Mouse (Mus musculus) kidney, embryonic 14.5 days (tissue): ENCODE results near the gene Prmt3. TPM values are rescaled to one million over a fixed set of nuclear protein-coding genes. Genes with fewer than 3 reads are reported as not detected.

Source experiments
- ATAC-seq: fragments of 200-750 bp; cut with Nextera tagmentation; 2 replicates; pipeline ENCODE4 v1.8.0; 2017; ENCODE audit warnings: moderate number of reproducible peaks, mild to moderate bottlenecking, moderate TSS enrichment, moderate library complexity; ENCODE audit not compliant: low FRiP score, low TSS enrichment
- H3K27ac ChIP-seq: fragments of 300-500 bp; sonication (generic); 2 replicates; pipeline ENCODE4 v1.5.1; 2014; ENCODE audit warnings: low read depth, mild to moderate bottlenecking, low read length, moderate library complexity, mixed read lengths
- H3K27me3 ChIP-seq: fragments of 300-500 bp; sonication (generic); 2 replicates; pipeline ENCODE4 v1.6.1; 2014; ENCODE audit warnings: mild to moderate bottlenecking, low read length; ENCODE audit not compliant: control insufficient read depth, insufficient read depth
- H3K36me3 ChIP-seq: fragments of 300-500 bp; sonication (generic); 2 replicates; pipeline ENCODE4 v1.6.1; 2014; ENCODE audit warnings: low read length, mixed read lengths; ENCODE audit not compliant: control insufficient read depth, insufficient read depth
- H3K4me1 ChIP-seq: fragments of 300-500 bp; sonication (generic); 2 replicates; pipeline ENCODE4 v1.6.1; 2014; ENCODE audit warnings: low read length, mixed read lengths; ENCODE audit not compliant: control insufficient read depth, insufficient read depth
- H3K4me2 ChIP-seq: fragments of 300-500 bp; sonication (generic); replicated peaks from 2 replicates; pipeline ENCODE4 v1.6.1; 2014; ENCODE audit warnings: low read depth, mild to moderate bottlenecking, low read length
- H3K4me3 ChIP-seq: fragments of 300-500 bp; sonication (generic); 2 replicates; pipeline ENCODE4 v1.5.1; 2014; ENCODE audit warnings: mild to moderate bottlenecking, low read length
- H3K9ac ChIP-seq: fragments of 300-500 bp; sonication (generic); 2 replicates; pipeline ENCODE4 v1.6.1; 2014; ENCODE audit warnings: low read depth, mild to moderate bottlenecking, low read length, moderate library complexity
- H3K9me3 ChIP-seq: fragments of 300-500 bp; sonication (generic); 2 replicates; pipeline ENCODE4 v1.6.1; 2016; ENCODE audit warnings: low read length; ENCODE audit not compliant: control insufficient read depth
- WGBS: fragments of 180-500 bp; shearing (Covaris S2); extraction: QIAGEN DNeasy Blood & Tissue Kit; methylation state at CpG from one replicate; pipeline ENCODE4 v1.1.7; 2014; 5-methylcytosine and 5-hydroxymethylcytosine counted together
- polyA plus RNA-seq: library from polyadenylated mRNA; unstranded; fragments of >200 nt; fragmentation: Nextera tagmentation; extraction: Ambion mirVana; gene quantifications from 2 replicates; pipeline ENCODE4 v1.2.1, GENCODE M21; 2014

The Prmt3 gene
- polyA plus RNA-seq, 1 experiment from 2014 or later, result 82.8 TPM

DNA sequence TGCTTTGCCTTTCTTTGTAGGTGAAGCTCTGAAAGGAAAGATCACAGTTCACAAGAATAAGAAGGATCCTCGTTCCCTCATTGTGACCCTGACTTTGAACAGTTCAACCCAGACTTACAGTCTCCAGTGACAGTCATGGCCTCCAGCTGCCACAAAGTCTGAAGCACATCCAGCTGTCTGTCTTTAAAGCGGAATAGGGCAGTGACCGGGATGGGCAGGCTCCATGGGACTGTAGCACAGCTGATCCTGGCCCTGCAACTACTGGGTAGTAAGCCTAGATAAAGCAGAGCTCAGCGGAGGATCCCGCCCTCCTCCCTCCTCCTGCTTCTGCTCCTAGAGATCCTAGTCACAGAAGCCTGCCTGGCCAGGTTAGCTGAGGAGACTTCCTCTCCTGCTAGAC, 79.2 kb downstream of the Prmt3 start:
- ATAC-seq, result peak; percentile 66; the same call in 1 of the 2 replicates
- H3K9ac ChIP-seq, result no peak overlapping the region
- WGBS, result 59% methylated on average over 5 of the region's 5 CpGs
- H3K27ac ChIP-seq, result no peak overlapping the region
- no peak overlapping the region for H3K4me3 ChIP-seq
- no peaks in the 10 kb centered on the region for H3K27me3 ChIP-seq
- peaks cover 13% of the 10 kb centered on the region; the same call in 1 of the 2 replicates for H3K36me3 ChIP-seq
- H3K4me1 ChIP-seq, result no peaks in the 10 kb centered on the region
- no peak overlapping the region for H3K4me2 ChIP-seq
- H3K9me3 ChIP-seq, result no peaks in the 10 kb centered on the region

DNA sequence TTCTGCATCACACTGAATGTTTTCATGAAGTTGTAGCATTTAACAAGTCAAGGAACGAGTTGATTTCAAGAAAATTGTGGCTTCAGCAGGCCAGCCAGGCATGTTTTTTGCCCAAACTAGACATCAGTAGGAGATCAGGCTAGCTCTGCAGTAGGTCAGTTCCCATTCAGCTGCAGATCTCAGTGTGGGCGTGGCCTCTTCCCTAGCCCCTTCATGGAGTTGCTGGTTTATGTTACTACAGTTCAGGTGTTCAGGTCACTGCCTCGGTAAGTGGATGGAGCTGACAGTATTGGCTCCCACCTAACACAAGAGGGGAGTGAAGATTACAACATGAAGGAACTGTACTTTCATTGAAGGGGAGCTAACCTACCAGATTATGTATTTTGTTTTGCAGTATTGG, 80.1 kb downstream of the Prmt3 start:
- H3K4me2 ChIP-seq, result no peak overlapping the region
- no peaks in the 10 kb centered on the region for H3K9me3 ChIP-seq
- 71% methylated on average over 3 of the region's 3 CpGs for whole genome bisulfite sequencing
- H3K27ac ChIP-seq, result no peak overlapping the region
- no peak overlapping the region for H3K4me3 ChIP-seq
- H3K9ac ChIP-seq, result no peak overlapping the region
- no peaks in the 10 kb centered on the region for H3K27me3 ChIP-seq
- ATAC-seq, result no peak
- H3K4me1 ChIP-seq, result no peaks in the 10 kb centered on the region
- peaks cover 13% of the 10 kb centered on the region; the same call in 1 of the 2 replicates for H3K36me3 ChIP-seq

DNA sequence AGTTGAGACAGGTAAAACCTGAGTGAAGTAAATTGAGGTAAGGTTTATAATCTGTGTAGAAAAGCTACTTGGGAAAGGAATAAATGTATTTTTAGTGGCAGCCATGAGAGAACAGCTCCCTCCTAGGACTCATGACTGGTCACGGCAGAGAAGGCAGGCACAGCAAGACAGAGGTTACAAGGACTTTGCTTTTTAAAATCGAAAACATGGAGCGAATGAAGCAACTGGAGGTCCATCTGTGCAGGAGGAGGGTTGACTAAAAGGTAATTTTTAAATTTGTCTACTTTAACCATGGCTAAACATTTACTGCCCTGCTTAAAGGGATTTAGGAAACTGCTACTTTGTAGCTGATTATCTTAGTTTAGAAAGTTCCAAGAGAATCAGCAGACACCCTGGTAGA, 81.7 kb downstream of the Prmt3 start:
- no peak for ATAC-seq
- no peak overlapping the region for H3K27ac ChIP-seq
- no peaks in the 10 kb centered on the region for H3K9me3 ChIP-seq
- no peaks in the 10 kb centered on the region for H3K27me3 ChIP-seq
- no peak overlapping the region for H3K4me3 ChIP-seq
- no peak overlapping the region for H3K9ac ChIP-seq
- WGBS, result 95% methylated on average over 3 of the region's 3 CpGs
- H3K4me1 ChIP-seq, result no peaks in the 10 kb centered on the region
- H3K36me3 ChIP-seq, result peaks cover 13% of the 10 kb centered on the region; the same call in 1 of the 2 replicates
- no peak overlapping the region for H3K4me2 ChIP-seq

DNA sequence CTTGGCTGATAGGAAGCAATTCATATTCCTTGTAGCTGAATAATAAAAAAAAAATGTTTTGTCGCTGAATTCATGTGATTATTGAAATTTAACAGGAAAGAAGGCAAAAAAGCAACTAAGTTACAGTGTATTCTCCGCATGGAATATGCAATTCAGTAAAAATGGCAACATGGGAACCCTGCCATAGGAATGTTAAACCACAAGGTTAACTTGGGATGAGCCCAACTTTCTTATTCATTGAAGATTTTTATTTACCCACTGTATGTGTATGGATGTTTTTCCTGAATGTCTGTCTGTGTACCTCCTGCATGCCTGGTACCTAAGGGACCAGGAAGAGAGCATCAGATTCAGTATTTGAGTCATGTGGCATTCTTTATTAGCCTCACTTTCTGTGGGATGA, 83.0 kb downstream of the Prmt3 start:
- WGBS, result 93% methylated on average over 2 of the region's 2 CpGs
- no peak for ATAC-seq
- Histone ChIP-seq H3K4me3 (no peak overlapping the region), H3K27me3 (no peaks in the 10 kb centered on the region), H3K4me2 (no peak overlapping the region), H3K27ac (no peak overlapping the region), H3K36me3 (peaks cover 13% of the 10 kb centered on the region; the same call in 1 of the 2 replicates), H3K4me1 (no peaks in the 10 kb centered on the region), H3K9ac (no peak overlapping the region), H3K9me3 (no peaks in the 10 kb centered on the region)

DNA sequence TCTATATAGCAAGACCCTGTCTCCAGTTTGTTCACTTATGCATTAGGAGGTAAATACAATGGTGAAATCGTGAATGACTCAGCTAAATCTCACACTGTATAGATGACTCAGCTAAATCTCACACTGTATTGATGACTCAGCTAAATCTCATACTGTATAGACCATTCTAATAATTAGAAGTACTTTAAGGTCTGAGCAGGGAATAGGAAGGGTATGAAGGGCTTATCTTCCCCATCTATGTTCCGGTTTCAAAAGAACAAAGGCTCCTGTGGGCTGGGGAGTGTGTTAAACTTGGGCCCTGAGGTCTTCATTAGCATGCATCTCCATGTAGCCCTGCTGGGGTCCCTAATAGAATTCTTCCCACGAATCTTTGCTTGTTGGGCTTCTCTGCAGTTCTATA, 85.6 kb downstream of the Prmt3 start:
- Histone ChIP-seq H3K27ac (no peak overlapping the region), H3K27me3 (no peaks in the 10 kb centered on the region), H3K9me3 (no peaks in the 10 kb centered on the region), H3K4me1 (no peaks in the 10 kb centered on the region), H3K36me3 (peaks cover 7% of the 10 kb centered on the region; the same call in 1 of the 2 replicates), H3K4me3 (no peak overlapping the region), H3K9ac (no peak overlapping the region), H3K4me2 (no peak overlapping the region)
- 56% methylated on average over 3 of the region's 3 CpGs for WGBS
- ATAC-seq, result peak; percentile 63; the same call in 1 of the 2 replicates

DNA sequence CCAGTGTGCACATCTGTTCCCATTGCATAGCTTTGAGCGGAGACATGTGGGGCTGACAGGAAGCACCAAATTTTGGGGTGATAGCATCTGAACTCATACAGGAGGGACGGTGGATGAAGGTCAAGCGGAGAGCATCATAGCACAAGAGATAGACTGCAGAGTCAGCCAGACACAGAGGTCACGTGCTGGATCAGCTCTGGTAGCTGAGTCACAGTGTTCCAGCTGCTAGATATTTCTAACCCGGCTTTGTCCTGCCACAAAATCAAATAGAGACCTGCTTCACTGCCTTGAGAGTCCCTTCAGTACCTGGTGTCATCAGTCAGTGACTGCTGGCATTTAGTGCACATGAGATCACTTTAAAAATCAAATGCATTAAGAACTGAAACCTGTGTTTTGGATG, 91.5 kb downstream of the Prmt3 start:
- no peak overlapping the region for H3K4me2 ChIP-seq
- ATAC-seq, result no peak
- no peak overlapping the region for H3K4me3 ChIP-seq
- H3K4me1 ChIP-seq, result no peaks in the 10 kb centered on the region
- no peak overlapping the region for H3K9ac ChIP-seq
- no peaks in the 10 kb centered on the region for H3K9me3 ChIP-seq
- no peaks in the 10 kb centered on the region for H3K27me3 ChIP-seq
- H3K27ac ChIP-seq, result no peak overlapping the region
- 75% methylated on average over 5 of the region's 5 CpGs for WGBS
- no peaks in the 10 kb centered on the region for H3K36me3 ChIP-seq

DNA sequence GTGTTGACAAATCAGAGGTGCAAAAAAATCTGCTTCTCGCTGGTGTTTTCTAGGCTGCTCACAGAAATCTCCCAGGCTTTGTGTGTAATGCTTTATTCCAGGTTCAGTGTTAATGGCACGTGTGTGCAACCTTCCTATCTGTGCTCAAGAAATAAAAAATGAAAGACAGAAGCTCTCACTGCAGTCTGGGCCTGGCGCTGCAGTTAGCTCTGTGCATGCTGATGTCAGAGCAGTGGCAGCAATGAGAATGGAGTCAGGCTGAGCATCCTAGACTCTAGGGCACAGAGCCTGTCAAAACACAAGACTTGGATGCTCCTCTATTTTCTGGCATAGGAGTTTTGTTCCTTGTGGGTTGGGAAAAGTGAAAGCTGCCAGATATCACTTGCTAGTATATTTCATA, 92.1 kb downstream of the Prmt3 start:
- no peak for ATAC-seq
- H3K27ac ChIP-seq, result no peak overlapping the region
- 75% methylated on average over 3 of the region's 3 CpGs for WGBS

DNA sequence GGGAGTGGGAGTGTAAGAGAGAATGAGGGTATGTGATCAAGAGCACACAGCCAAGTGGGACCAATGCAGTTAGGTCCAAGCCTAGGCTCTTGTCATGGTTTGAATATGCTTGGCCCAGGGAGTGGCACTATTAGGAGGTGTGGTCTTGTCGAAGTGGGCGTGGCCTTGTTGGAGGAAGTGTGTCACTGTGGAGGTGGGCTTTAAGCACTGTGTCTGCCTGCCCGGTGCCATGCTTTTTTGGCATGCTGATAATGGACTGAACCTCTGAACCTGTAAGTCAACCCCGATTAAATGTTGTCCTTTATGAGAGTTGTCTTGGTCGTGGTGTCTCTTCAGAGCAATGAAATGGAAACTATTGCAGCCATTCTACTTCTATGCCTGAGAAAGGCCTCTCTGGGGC, 99.2 kb downstream of the Prmt3 start:
- H3K4me3 ChIP-seq, result no peak overlapping the region
- peaks cover 4% of the 10 kb centered on the region; the same call in 1 of the 2 replicates for H3K4me1 ChIP-seq
- no peak overlapping the region for H3K4me2 ChIP-seq
- 81% methylated on average over 5 of the region's 5 CpGs for WGBS
- no peaks in the 10 kb centered on the region for H3K27me3 ChIP-seq
- no peak for ATAC-seq
- no peak overlapping the region for H3K27ac ChIP-seq
- H3K9me3 ChIP-seq, result no peaks in the 10 kb centered on the region
- no peak overlapping the region for H3K9ac ChIP-seq
- H3K36me3 ChIP-seq, result no peaks in the 10 kb centered on the region

More for the DNA sequence above, 92.1 kb downstream of the Prmt3 start:
- Histone ChIP-seq H3K4me1 (no peaks in the 10 kb centered on the region), H3K9ac (no peak overlapping the region), H3K36me3 (no peaks in the 10 kb centered on the region), H3K9me3 (no peaks in the 10 kb centered on the region), H3K4me2 (no peak overlapping the region), H3K27me3 (no peaks in the 10 kb centered on the region), H3K4me3 (no peak overlapping the region)

DNA sequence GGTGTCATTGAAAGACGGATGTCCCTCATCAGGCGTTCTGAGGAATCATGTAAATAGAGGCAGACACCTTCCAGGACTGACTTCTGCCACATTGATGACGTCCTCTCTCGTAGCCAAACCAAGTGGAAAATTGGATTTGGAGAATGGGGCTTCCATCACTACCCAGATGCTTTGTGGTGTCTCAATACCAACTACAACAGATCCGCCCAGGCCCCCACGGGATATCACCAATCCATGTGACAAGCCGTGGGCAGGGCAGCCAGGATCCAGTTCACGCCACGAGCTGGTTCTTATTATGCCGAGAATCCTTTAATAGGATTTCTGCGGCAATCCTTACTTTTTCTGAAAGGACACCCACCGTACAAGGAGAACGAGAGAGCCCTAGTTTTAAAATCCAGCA, 100.9 kb downstream of the Prmt3 start:
- H3K9ac ChIP-seq, result no peak overlapping the region
- 81% methylated on average over 13 of the region's 13 CpGs for WGBS

More for the DNA sequence above, 100.9 kb downstream of the Prmt3 start:
- Histone ChIP-seq H3K4me1 (peaks cover 12% of the 10 kb centered on the region; the same call in 1 of the 2 replicates), H3K4me2 (no peak overlapping the region), H3K4me3 (no peak overlapping the region), H3K36me3 (no peaks in the 10 kb centered on the region), H3K9me3 (no peaks in the 10 kb centered on the region), H3K27me3 (no peaks in the 10 kb centered on the region), H3K27ac (no peak overlapping the region)
- ATAC-seq, result no peak
